In genomic region chr3:69094456-69094855, GRCm38 (mm10) we compare ENCODE assay signal across 25 mouse cellular contexts. TPM values are rescaled to one million over a fixed set of nuclear protein-coding genes. Genes with fewer than 3 reads are reported as not detected.
DNase-seq lines count a peak whose midpoint lies in the region; ATAC-seq and TF ChIP-seq lines count a peak whose summit lies in the region.
"Had no signal": no experiment of that assay in that cellular context is flagged by ENCODE, and none has a peak within 500 bp of the region (broad histone marks: within the 10 kb centered on the region; RNA-seq: fewer than 3 reads in every experiment).

No protein-coding gene starts in this region.

- DNase-seq in kidney, adult 11 months = peak; percentile 23
- no peak for DNase-seq in kidney, adult 18-20 months
- peak; percentile 28 to 30 for DNase-seq in kidney, adult 8-10 months
- DNase-seq in kidney, postnatal 14 days = no peak
- DNase-seq in kidney, postnatal 36 days = peak; percentile 23 to 50
- DNase-seq in liver, postnatal 0 days = no peak
- DNase-seq: adrenal gland, adult 8-10 months; adrenal gland, postnatal 14 days; adrenal gland, postnatal 36 days; B cell, adult 2 months; cerebellum, adult 11-12 months; cerebellum, adult 2 months; cerebellum, adult 9-10 months; cerebellum, postnatal 10 days; cerebellum, postnatal 25 days had no signal

- TF ChIP-seq EP300 in liver, postnatal 0 days (IDR thresholded peaks at IDR 0.05; ENCODE audit: low read depth) = no peak

- TF ChIP-seq CTCF in liver, postnatal 0 days (IDR thresholded peaks at IDR 0.05; ENCODE audit: low read depth) = no peak

- WGBS in kidney, embryonic 15.5 days = 86% methylated on average over 7 of the region's 7 CpGs
- 77% methylated on average over 7 of the region's 7 CpGs for WGBS in liver, postnatal 0 days (ENCODE audit: insufficient replicate concordance)
- WGBS in liver, embryonic 12.5 days (ENCODE audit: insufficient replicate concordance) = 89% methylated on average over 7 of the region's 7 CpGs

- no peak overlapping the region for H3K4me2 ChIP-seq in kidney, embryonic 15.5 days
- H3K4me2 ChIP-seq in liver, postnatal 0 days (ENCODE audit: low read depth, low read length) = no peak overlapping the region
- no peak overlapping the region for H3K4me2 ChIP-seq in liver, embryonic 12.5 days
- H3K4me2 ChIP-seq: embryonic facial prominence, embryonic 12.5 days; forebrain, embryonic 13.5 days had no signal

- no peaks in the 10 kb centered on the region for H3K4me1 ChIP-seq in kidney, embryonic 15.5 days
- no peaks in the 10 kb centered on the region for H3K4me1 ChIP-seq in liver, postnatal 0 days (ENCODE audit: insufficient read depth)
- no peaks in the 10 kb centered on the region for H3K4me1 ChIP-seq in liver, embryonic 12.5 days
- H3K4me1 ChIP-seq: embryonic facial prominence, embryonic 10.5 days; embryonic facial prominence, embryonic 12.5 days; forebrain, embryonic 13.5 days had no signal

- H3K4me3 ChIP-seq in kidney, embryonic 15.5 days (replicated peaks) = no peak overlapping the region
- H3K4me3 ChIP-seq in liver, postnatal 0 days (ENCODE audit: low read depth, low read length) = no peak overlapping the region
- H3K4me3 ChIP-seq in liver, embryonic 12.5 days = no peak overlapping the region
- H3K4me3 ChIP-seq: embryonic facial prominence, embryonic 10.5 days; embryonic facial prominence, embryonic 12.5 days; forebrain, embryonic 13.5 days had no signal

- H3K36me3 ChIP-seq in kidney, embryonic 15.5 days = peaks cover 62% of the 10 kb centered on the region
- H3K36me3 ChIP-seq in liver, postnatal 0 days (replicated peaks; ENCODE audit: insufficient read depth, low read length) = peaks cover 38% of the 10 kb centered on the region
- peaks cover 74% of the 10 kb centered on the region for H3K36me3 ChIP-seq in liver, embryonic 12.5 days

- H3K9ac ChIP-seq in kidney, embryonic 15.5 days = no peak overlapping the region
- H3K9ac ChIP-seq in liver, postnatal 0 days (replicated peaks) = no peak overlapping the region
- H3K9ac ChIP-seq in liver, embryonic 12.5 days = no peak overlapping the region
- H3K9ac ChIP-seq: embryonic facial prominence, embryonic 12.5 days; forebrain, embryonic 13.5 days had no signal

- no peaks in the 10 kb centered on the region for H3K27me3 ChIP-seq in kidney, embryonic 15.5 days
- no peaks in the 10 kb centered on the region for H3K27me3 ChIP-seq in liver, postnatal 0 days (ENCODE audit: insufficient read depth, low read length)
- no peaks in the 10 kb centered on the region for H3K27me3 ChIP-seq in liver, embryonic 12.5 days (replicated peaks)
- H3K27me3 ChIP-seq: CH12.LX; embryonic facial prominence, embryonic 12.5 days; forebrain, embryonic 13.5 days; Patski had no signal

- ATAC-seq in kidney, embryonic 15.5 days (replicated peaks; ENCODE audit: low FRiP score) = no peak
- peak; percentile 27; the same call in 1 of the 2 replicates for ATAC-seq in liver, postnatal 0 days
- ATAC-seq in liver, embryonic 12.5 days = no peak
- ATAC-seq: activated CD4-positive, CD25-positive, alpha-beta regulatory T cell, adult 4 months; CD4-positive, CD25-positive, alpha-beta regulatory T cell, adult 4 months; forebrain, embryonic 13.5 days; Patski had no signal

- no peak overlapping the region for H3K27ac ChIP-seq in kidney, embryonic 15.5 days
- peak overlapping the region; percentile 34; the same call in 1 of the 2 replicates for H3K27ac ChIP-seq in liver, postnatal 0 days (ENCODE audit: low read depth)
- no peak overlapping the region for H3K27ac ChIP-seq in liver, embryonic 12.5 days
- H3K27ac ChIP-seq: embryonic facial prominence, embryonic 10.5 days; embryonic facial prominence, embryonic 12.5 days; forebrain, embryonic 13.5 days had no signal

- H3K9me3 ChIP-seq in kidney, embryonic 15.5 days (replicated peaks) = no peaks in the 10 kb centered on the region
- H3K9me3 ChIP-seq in liver, postnatal 0 days (ENCODE audit: low read length) = no peaks in the 10 kb centered on the region
- no peaks in the 10 kb centered on the region for H3K9me3 ChIP-seq in liver, embryonic 12.5 days (replicated peaks)
- H3K9me3 ChIP-seq: embryonic facial prominence, embryonic 10.5 days; embryonic facial prominence, embryonic 12.5 days; forebrain, embryonic 13.5 days; G1E had no signal

RNA-seq across cellular contexts. Expression of gene Kpna4, which starts 32.5 kb away (rescaled TPM):
- polyA plus RNA-seq in kidney, embryonic 15.5 days (2015; fragmentation: Nextera tagmentation; extraction: Ambion mirVana) = 31.2 and 36.8 TPM in 2 replicates
- 9.0 and 10.1 TPM in 2 replicates for polyA plus RNA-seq in liver, postnatal 0 days (2015; fragmentation: Nextera tagmentation; extraction: Ambion mirVana)
- 27.7 and 31.5 TPM in 2 replicates for polyA plus RNA-seq in liver, embryonic 12.5 days (2016; fragmentation: Nextera tagmentation; extraction: Ambion mirVana)

RNA-seq across cellular contexts. Expression of gene Trim59, which starts 49.9 kb away (rescaled TPM):
- polyA plus RNA-seq in kidney, embryonic 15.5 days (2015; fragmentation: Nextera tagmentation; extraction: Ambion mirVana) = 123 and 139 TPM in 2 replicates
- polyA plus RNA-seq in liver, postnatal 0 days (2015; fragmentation: Nextera tagmentation; extraction: Ambion mirVana) = 47.8 and 53.8 TPM in 2 replicates
- polyA plus RNA-seq in liver, embryonic 12.5 days (2016; fragmentation: Nextera tagmentation; extraction: Ambion mirVana) = 162 and 164 TPM in 2 replicates

Comparison
In these comparisons a context has a peak if more than half of its experiments do, and no peak if none do; other contexts are left out.
1. DNase-seq: peak in kidney, adult 11 months (single experiment), kidney, adult 8-10 months (2 of 2) and kidney, postnatal 36 days (2 of 2); none in kidney, adult 18-20 months (single experiment), kidney, postnatal 14 days (single experiment) and liver, postnatal 0 days (single experiment).